11 mouse cellular contexts compared by ENCODE assay signal in the genomic region with DNA sequence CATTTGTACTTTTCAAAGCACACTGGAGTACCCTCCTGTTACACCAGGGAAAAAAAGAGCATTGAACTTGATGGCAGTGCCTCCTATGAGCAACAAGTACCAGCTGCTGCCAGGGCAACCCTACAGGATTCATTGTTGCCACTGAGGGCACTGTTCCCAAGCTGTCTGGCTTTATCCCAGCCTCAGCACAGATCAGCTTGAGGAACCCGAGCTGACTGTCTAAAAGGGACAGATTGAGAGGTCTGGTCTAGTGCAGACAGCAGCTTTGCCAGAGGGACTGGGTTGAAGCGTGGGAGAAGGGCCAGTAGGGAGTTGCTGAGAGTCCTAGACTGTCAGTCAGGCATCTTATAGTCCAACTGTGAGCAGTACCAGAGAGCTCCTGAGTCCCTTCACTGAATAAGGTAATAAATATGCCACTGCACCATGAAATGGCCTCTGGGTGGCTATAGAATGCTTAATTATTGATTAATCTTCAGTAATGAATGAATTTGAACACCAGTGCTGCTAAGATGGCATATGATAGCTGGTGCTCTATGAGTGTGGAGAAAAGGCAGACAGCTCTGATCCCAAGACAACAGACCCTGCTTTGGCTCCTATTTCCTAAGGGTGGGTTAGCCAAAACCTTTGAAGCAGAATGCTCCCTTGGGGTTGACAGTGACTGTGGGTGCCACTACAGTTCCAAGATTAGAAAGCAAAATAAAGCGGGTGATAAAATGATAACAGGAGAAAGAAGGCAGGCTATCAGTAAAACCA.
DNase-seq lines count a peak whose midpoint lies in the region; ATAC-seq and TF ChIP-seq lines count a peak whose summit lies in the region.
"Had no signal": no experiment of that assay in that cellular context is flagged by ENCODE, and none has a peak within 500 bp of the region (broad histone marks: within the 10 kb centered on the region; RNA-seq: fewer than 3 reads in every experiment).

No protein-coding gene starts in this region.

- no peaks in the 10 kb centered on the region for H3K27me3 ChIP-seq in forebrain, embryonic 13.5 days
- H3K27me3 ChIP-seq in forebrain, embryonic 11.5 days (ENCODE audit: control insufficient read depth, insufficient read depth, low read length), result no peaks in the 10 kb centered on the region
- no peaks in the 10 kb centered on the region for H3K27me3 ChIP-seq in forebrain, postnatal 0 days (ENCODE audit: insufficient read depth, low read length)
- no peaks in the 10 kb centered on the region for H3K27me3 ChIP-seq in neural tube, embryonic 14.5 days (ENCODE audit: control insufficient read depth, insufficient read depth, low read length)
- H3K27me3 ChIP-seq in kidney, embryonic 15.5 days, result no peaks in the 10 kb centered on the region
- H3K27me3 ChIP-seq: lung, embryonic 15.5 days had no signal

- H3K9ac ChIP-seq in forebrain, embryonic 13.5 days, result no peak overlapping the region
- H3K9ac ChIP-seq in forebrain, embryonic 11.5 days (ENCODE audit: low read length), result no peak overlapping the region
- H3K9ac ChIP-seq in forebrain, postnatal 0 days, result no peak overlapping the region
- no peak overlapping the region for H3K9ac ChIP-seq in neural tube, embryonic 14.5 days (replicated peaks; ENCODE audit: low read depth, low read length)
- no peak overlapping the region for H3K9ac ChIP-seq in kidney, embryonic 15.5 days
- H3K9ac ChIP-seq: lung, embryonic 15.5 days had no signal

- 59% methylated on average over 3 of the region's 3 CpGs for WGBS in forebrain, embryonic 13.5 days
- WGBS in forebrain, embryonic 11.5 days, result 73% methylated on average over 3 of the region's 3 CpGs
- 43% methylated on average over 3 of the region's 3 CpGs for WGBS in forebrain, postnatal 0 days
- WGBS in neural tube, embryonic 14.5 days, result 41% methylated on average over 3 of the region's 3 CpGs
- 53% methylated on average over 3 of the region's 3 CpGs for WGBS in kidney, embryonic 15.5 days

- no peak overlapping the region for H3K4me3 ChIP-seq in forebrain, embryonic 13.5 days
- H3K4me3 ChIP-seq in forebrain, embryonic 11.5 days (ENCODE audit: low read depth, low read length), result no peak overlapping the region
- H3K4me3 ChIP-seq in forebrain, postnatal 0 days (ENCODE audit: low read depth, low read length), result no peak overlapping the region
- H3K4me3 ChIP-seq in neural tube, embryonic 14.5 days (ENCODE audit: low read depth, low read length), result no peak overlapping the region
- H3K4me3 ChIP-seq in kidney, embryonic 15.5 days (replicated peaks), result no peak overlapping the region
- H3K4me3 ChIP-seq: erythroblast, embryonic 14.5 days; lung, embryonic 15.5 days had no signal

- 0 out of 2 replicates have a peak, but pooled peaks cover 6% of the 10 kb centered on the region for H3K4me1 ChIP-seq in forebrain, embryonic 13.5 days
- H3K4me1 ChIP-seq in forebrain, embryonic 11.5 days (replicated peaks; ENCODE audit: control insufficient read depth, insufficient read depth, low read length), result no peaks in the 10 kb centered on the region
- H3K4me1 ChIP-seq in forebrain, postnatal 0 days (ENCODE audit: insufficient read depth), result no peaks in the 10 kb centered on the region
- no peaks in the 10 kb centered on the region for H3K4me1 ChIP-seq in neural tube, embryonic 14.5 days (ENCODE audit: control insufficient read depth, insufficient read depth, low read length)
- H3K4me1 ChIP-seq in kidney, embryonic 15.5 days, result peaks cover 9% of the 10 kb centered on the region; the same call in 1 of the 2 replicates

- no peaks in the 10 kb centered on the region for H3K36me3 ChIP-seq in forebrain, embryonic 13.5 days (ENCODE audit: poor library complexity, severe bottlenecking)
- no peaks in the 10 kb centered on the region for H3K36me3 ChIP-seq in forebrain, embryonic 11.5 days (ENCODE audit: control insufficient read depth, insufficient read depth, low read length)
- no peaks in the 10 kb centered on the region for H3K36me3 ChIP-seq in forebrain, postnatal 0 days (ENCODE audit: insufficient read depth)
- H3K36me3 ChIP-seq in neural tube, embryonic 14.5 days (ENCODE audit: control insufficient read depth, insufficient read depth, low read length), result no peaks in the 10 kb centered on the region
- H3K36me3 ChIP-seq in kidney, embryonic 15.5 days, result no peaks in the 10 kb centered on the region
- H3K36me3 ChIP-seq: lung, embryonic 15.5 days had no signal

- intact Hi-C loops in left cerebral cortex, postnatal 10 days (cut with DNase I), result no loop called here

- ATAC-seq in forebrain, embryonic 13.5 days, result peak; percentile 96
- ATAC-seq in forebrain, embryonic 11.5 days (replicated peaks; ENCODE audit: low FRiP score), result no peak
- peak; percentile 95 for ATAC-seq in forebrain, postnatal 0 days
- ATAC-seq in neural tube, embryonic 14.5 days (ENCODE audit: low read depth), result peak; percentile 89
- ATAC-seq in kidney, embryonic 15.5 days (replicated peaks; ENCODE audit: low FRiP score), result no peak
- ATAC-seq: Patski had no signal

- no peak for DNase-seq in forebrain, embryonic 11.5 days (ENCODE audit: low spot score)
- peak; percentile 24 to 67 for DNase-seq in left cerebral cortex, postnatal 10 days (ENCODE audit: extremely low spot score in 1 of 2, low spot score in 2 of 2)
- no peak for DNase-seq in left cerebral cortex, adult 9 months (ENCODE audit: low spot score in 2 of 2)
- DNase-seq in forebrain, postnatal 0 days, result peak; percentile 83
- no peak for DNase-seq in adrenal gland, adult (ENCODE audit: inconsistent age in 2 of 2, low spot score in 1 of 2)

- no peak overlapping the region for H3K4me2 ChIP-seq in forebrain, embryonic 13.5 days
- no peak overlapping the region for H3K4me2 ChIP-seq in forebrain, embryonic 11.5 days (ENCODE audit: low read depth, low read length, severe bottlenecking)
- no peak overlapping the region for H3K4me2 ChIP-seq in forebrain, postnatal 0 days (ENCODE audit: low read depth)
- H3K4me2 ChIP-seq in neural tube, embryonic 14.5 days (ENCODE audit: low read depth, low read length), result no peak overlapping the region
- no peak overlapping the region for H3K4me2 ChIP-seq in kidney, embryonic 15.5 days
- H3K4me2 ChIP-seq: lung, embryonic 15.5 days had no signal

- no peak overlapping the region for H3K27ac ChIP-seq in forebrain, embryonic 13.5 days
- H3K27ac ChIP-seq in forebrain, embryonic 11.5 days (ENCODE audit: low read depth, low read length), result no peak overlapping the region
- H3K27ac ChIP-seq in forebrain, postnatal 0 days (ENCODE audit: low read depth, low read length), result no peak overlapping the region
- no peak overlapping the region for H3K27ac ChIP-seq in neural tube, embryonic 14.5 days (ENCODE audit: low read depth, low read length)
- H3K27ac ChIP-seq in kidney, embryonic 15.5 days, result no peak overlapping the region
- H3K27ac ChIP-seq: lung, embryonic 15.5 days had no signal

- 0 out of 2 replicates have a peak, but pooled peaks have one; percentile 42 for TF ChIP-seq CTCF in forebrain, postnatal 0 days (IDR thresholded peaks at IDR 0.05; ENCODE audit: low read depth)

- no peaks in the 10 kb centered on the region for H3K9me3 ChIP-seq in forebrain, embryonic 13.5 days (replicated peaks)
- H3K9me3 ChIP-seq in forebrain, embryonic 11.5 days (ENCODE audit: control insufficient read depth, low read length), result no peaks in the 10 kb centered on the region
- H3K9me3 ChIP-seq in forebrain, postnatal 0 days (ENCODE audit: low read length), result no peaks in the 10 kb centered on the region
- H3K9me3 ChIP-seq in neural tube, embryonic 14.5 days (ENCODE audit: control insufficient read depth, low read length), result no peaks in the 10 kb centered on the region
- H3K9me3 ChIP-seq in kidney, embryonic 15.5 days (replicated peaks), result no peaks in the 10 kb centered on the region
- H3K9me3 ChIP-seq: lung, embryonic 15.5 days had no signal

Comparison
In these comparisons a context has a peak if more than half of its experiments do, and no peak if none do; other contexts are left out.
1. ATAC-seq: peak in forebrain, embryonic 13.5 days (single experiment), forebrain, postnatal 0 days (single experiment) and neural tube, embryonic 14.5 days (single experiment); none in forebrain, embryonic 11.5 days (single experiment) and kidney, embryonic 15.5 days (single experiment).
2. DNase-seq: peak in left cerebral cortex, postnatal 10 days (2 of 2) and forebrain, postnatal 0 days (single experiment); none in forebrain, embryonic 11.5 days (single experiment), left cerebral cortex, adult 9 months (0 of 2) and adrenal gland, adult (0 of 2).